Mouse (Mus musculus) heart, adult 2 months (tissue): ENCODE measurements around the gene Rap1gap. TPM values are rescaled to one million over a fixed set of nuclear protein-coding genes. Genes with fewer than 3 reads are reported as not detected.

Source experiments
- DNase-seq, 2 experiments: peaks; one replicate each; pipeline ENCODE4 v3.0.0; 2021
- H3K27ac ChIP-seq: fragments of 200-600 bp; 2 replicates; pipeline ENCODE4 v1.8.1; 2022
- H3K27me3 ChIP-seq: fragments of 200-500 bp; 2 replicates; pipeline ENCODE4 v1.6.1; 2012; ENCODE audit warnings: mild to moderate bottlenecking, low read length, inconsistent platforms, mixed read lengths; ENCODE audit not compliant: control insufficient read depth, insufficient read depth
- H3K36me3 ChIP-seq: fragments of 200-500 bp; 2 replicates; pipeline ENCODE4 v1.6.1; 2012; ENCODE audit warnings: low read length, inconsistent platforms; ENCODE audit not compliant: control insufficient read depth, insufficient read depth
- H3K4me1 ChIP-seq: fragments of 200-500 bp; 2 replicates; pipeline ENCODE4 v1.6.1; 2011; ENCODE audit warnings: low read length; ENCODE audit not compliant: control insufficient read depth, insufficient read depth
- H3K4me3 ChIP-seq: fragments of 200-600 bp; 2 replicates; pipeline ENCODE4 v1.8.1; 2022
- H3K79me2 ChIP-seq: fragments of 200-500 bp; replicated peaks from 2 replicates; pipeline ENCODE4 v1.6.1; 2012; ENCODE audit warnings: mild to moderate bottlenecking, inconsistent platforms, low read length, moderate library complexity, mixed read lengths; ENCODE audit not compliant: control insufficient read depth, insufficient read depth
- H3K9ac ChIP-seq: fragments of 200-500 bp; 2 replicates; pipeline ENCODE4 v1.6.1; 2012; ENCODE audit warnings: low read depth, mild to moderate bottlenecking, control low read depth, inconsistent platforms, low read length, mixed read lengths
- CTCF ChIP-seq: fragments of 200-600 bp; IDR thresholded peaks from 2 replicates; pipeline ENCODE4 v1.8.1; 2022; ENCODE audit warnings: antibody characterized with exemption, mild to moderate bottlenecking, moderate library complexity
- EP300 ChIP-seq: fragments of 200-500 bp; IDR thresholded peaks from 2 replicates; pipeline ENCODE4 v1.6.1; 2011; ENCODE audit warnings: low read depth, low read length, control low read depth; ENCODE audit not compliant: insufficient read depth
- POLR2A ChIP-seq: fragments of 200-500 bp; IDR thresholded peaks from 2 replicates; pipeline ENCODE4 v1.6.1; 2011; ENCODE audit warnings: mild to moderate bottlenecking, low read depth, low read length, control low read depth; ENCODE audit not compliant: insufficient read depth
- WGBS: fragments of 180-500 bp; shearing (Covaris S2); methylation state at CpG from one replicate; pipeline ENCODE4 v1.1.7; 2018; 5-methylcytosine and 5-hydroxymethylcytosine counted together
- intact Hi-C: fragments of 180-260 bp; cut with DNase I; formaldehyde crosslinking; loops from one replicate; pipeline ENCODE4 v1.15.1; 2025
- polyA plus RNA-seq: library from polyadenylated mRNA; depleted of rRNA; stranded (reverse); fragments of >200 nt; gene quantifications from 2 replicates; pipeline ENCODE4 v1.2.3, GENCODE M21; 2012
- total RNA-seq, 2 experiments: library from RNA; stranded (reverse); gene quantifications; 2 replicates each; pipeline ENCODE4 v1.2.3; 2021

The Rap1gap gene
- total and polyA plus RNA-seq, 3 experiments: 14.7 to 35.9 (median 15.6) TPM

DNA sequence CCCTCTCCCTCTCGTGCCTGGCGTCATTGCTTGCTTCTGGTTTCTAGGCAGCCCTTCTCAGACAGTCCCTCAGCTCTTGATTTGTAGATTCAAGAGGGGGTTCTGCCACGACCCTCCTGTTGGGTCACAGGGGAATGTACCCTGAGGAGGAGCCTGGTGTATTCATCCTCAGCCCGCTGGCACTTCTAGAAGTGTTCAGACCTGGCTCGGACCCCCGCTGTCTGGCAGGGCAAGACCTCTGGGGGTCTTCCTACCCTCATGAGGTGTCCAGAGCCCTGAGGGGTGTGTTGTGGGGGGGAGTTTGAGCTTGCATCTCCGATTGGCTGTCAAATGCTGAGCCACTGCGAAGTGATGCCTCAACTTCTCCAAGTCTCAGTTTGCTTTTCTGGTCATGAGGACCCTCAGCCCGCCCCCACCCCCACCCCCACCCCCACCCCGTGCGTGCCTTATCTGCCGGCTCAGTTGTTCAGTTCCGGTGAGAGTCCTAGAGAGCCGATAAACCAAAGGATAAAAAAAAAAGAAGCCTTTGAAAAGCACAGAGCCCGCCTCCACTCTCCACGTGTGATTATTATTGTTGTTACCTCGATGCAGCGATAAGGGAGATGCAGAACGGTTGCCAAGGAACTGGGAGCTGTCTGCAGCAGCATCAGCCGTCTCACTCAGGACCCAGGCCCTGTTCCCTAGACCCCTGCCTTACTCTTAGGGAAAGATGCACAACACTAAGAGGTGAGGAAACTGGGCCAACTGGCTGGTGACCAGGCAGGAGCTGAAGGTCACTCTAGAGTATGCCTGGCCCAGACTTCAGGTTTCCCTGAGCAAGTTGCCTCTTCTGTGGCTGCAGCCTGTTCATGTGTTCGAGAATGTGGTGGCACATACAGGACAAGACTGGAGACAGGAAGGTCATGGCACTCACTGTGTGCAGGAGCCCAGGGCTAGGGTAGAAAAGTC lies 35.0 kb downstream of the Rap1gap start:
- H3K27me3 ChIP-seq: no peaks in the 10 kb centered on the region
- no peak for DNase-seq
- H3K4me3 ChIP-seq: no peak overlapping the region
- no peaks in the 10 kb centered on the region for H3K36me3 ChIP-seq
- no peak overlapping the region for H3K27ac ChIP-seq
- TF ChIP-seq EP300 (no peak), POLR2A (no peak), CTCF (no peak)
- intact Hi-C loops: no loop called here
- no peaks in the 10 kb centered on the region for H3K79me2 ChIP-seq
- no peaks in the 10 kb centered on the region for H3K4me1 ChIP-seq
- 46% methylated on average over 21 of the region's 21 CpGs for WGBS
- H3K9ac ChIP-seq: no peak overlapping the region

DNA sequence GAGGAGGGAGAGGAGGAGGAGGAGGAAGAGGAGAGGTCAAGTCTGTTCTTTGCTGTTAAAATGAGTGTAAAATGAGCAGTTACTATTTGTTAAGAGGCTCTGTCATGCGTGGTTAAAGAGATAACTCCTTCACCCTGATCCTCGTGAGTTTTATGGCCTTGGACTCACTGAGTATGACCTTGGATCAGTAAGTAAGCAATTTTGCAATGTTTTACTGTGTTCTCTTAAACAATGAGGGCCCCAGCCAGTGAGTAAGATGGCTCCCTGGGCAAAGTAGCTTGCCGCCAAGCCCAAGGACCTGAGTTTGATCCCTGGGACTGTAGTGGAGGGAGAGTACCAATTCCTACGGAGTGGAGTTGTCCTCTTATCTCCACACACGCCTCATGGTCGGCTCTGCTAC lies 36.4 kb downstream of the Rap1gap start:
- WGBS: 55% methylated on average over 6 of the region's 6 CpGs
- H3K36me3 ChIP-seq: no peaks in the 10 kb centered on the region
- no peaks in the 10 kb centered on the region for H3K79me2 ChIP-seq
- H3K27me3 ChIP-seq: no peaks in the 10 kb centered on the region
- TF ChIP-seq CTCF (no peak), POLR2A (no peak), EP300 (no peak)
- no peak overlapping the region for H3K27ac ChIP-seq
- no peak overlapping the region for H3K4me3 ChIP-seq
- no peak overlapping the region for H3K9ac ChIP-seq
- no peaks in the 10 kb centered on the region for H3K4me1 ChIP-seq
- DNase-seq: no peak
- intact Hi-C loops: no loop called here

DNA sequence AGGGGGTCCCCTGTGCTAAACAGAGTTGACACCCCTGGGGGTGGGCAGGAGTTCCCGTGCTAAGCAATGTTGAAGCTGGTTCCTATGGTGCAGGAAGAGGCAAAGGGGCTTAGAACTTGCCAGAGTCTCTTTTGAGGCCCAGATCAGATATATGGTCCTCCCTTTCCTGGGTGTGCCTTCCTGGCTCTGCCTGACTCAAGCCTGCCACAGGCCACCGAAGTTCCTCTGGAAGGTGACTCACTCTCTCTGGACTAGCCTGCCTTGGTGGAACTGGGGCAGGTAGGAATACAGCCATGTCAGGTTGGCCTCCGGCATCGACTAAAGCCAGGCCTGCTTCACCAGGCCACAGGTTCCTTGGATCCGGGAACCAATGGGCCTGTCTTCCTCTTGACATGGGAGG lies 38.6 kb downstream of the Rap1gap start:
- Histone ChIP-seq H3K27me3 (no peaks in the 10 kb centered on the region), H3K4me3 (no peak overlapping the region), H3K9ac (no peak overlapping the region), H3K79me2 (no peaks in the 10 kb centered on the region), H3K36me3 (no peaks in the 10 kb centered on the region), H3K4me1 (no peaks in the 10 kb centered on the region; the same call in 1 of the 2 replicates), H3K27ac (no peak overlapping the region)
- DNase-seq: no peak
- WGBS: 71% methylated on average over 5 of the region's 5 CpGs
- intact Hi-C loops: no loop called here
- no peak for TF ChIP-seq EP300
- TF ChIP-seq POLR2A: no peak
- TF ChIP-seq CTCF: no peak

DNA sequence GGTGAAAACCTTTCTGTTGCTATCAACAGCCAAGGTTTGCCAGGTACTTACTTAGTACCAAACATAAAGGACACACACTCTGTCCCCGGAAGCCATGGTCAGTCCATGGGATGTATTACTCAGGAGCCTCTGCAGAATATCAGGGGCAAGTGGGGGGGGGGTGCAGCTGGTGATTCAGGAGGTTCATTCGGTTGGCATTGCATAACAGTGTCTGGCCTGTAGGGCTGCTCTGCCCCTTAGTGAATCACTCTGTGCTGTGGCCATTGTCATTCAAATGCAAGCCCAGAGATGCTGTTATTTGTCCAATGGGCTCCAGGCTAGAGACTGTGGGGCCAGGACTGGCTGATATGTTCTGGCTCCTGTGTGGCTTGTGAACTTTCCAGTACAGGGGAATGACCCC lies 40.0 kb downstream of the Rap1gap start:
- no peak for TF ChIP-seq EP300
- no peak for TF ChIP-seq CTCF
- H3K27me3 ChIP-seq: no peaks in the 10 kb centered on the region
- H3K27ac ChIP-seq: no peak overlapping the region
- no peak overlapping the region for H3K9ac ChIP-seq
- intact Hi-C loops: no loop called here
- no peaks in the 10 kb centered on the region for H3K79me2 ChIP-seq
- H3K4me1 ChIP-seq: no peaks in the 10 kb centered on the region; the same call in 1 of the 2 replicates
- no peak overlapping the region for H3K4me3 ChIP-seq
- DNase-seq: no peak
- 75% methylated on average over 2 of the region's 2 CpGs for WGBS
- H3K36me3 ChIP-seq: no peaks in the 10 kb centered on the region

DNA sequence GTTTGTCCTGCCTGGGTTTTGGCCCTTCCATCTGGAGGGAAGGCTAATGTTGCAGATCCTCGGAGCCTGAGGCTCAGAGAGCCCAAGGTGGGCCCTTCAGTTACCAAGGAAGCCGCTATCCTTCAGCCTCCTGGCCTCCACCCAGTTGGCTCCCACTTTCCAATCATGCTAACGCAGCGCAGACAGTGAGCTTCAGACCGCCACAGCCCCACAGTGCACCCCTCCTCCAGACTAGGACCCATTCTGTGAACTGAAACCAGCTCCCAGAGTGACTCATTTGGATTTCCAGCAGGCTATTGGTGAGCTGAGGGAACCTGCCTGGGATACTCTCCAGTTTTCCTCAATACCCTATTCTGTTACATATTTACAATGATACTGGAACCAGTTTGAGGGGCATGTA lies 40.9 kb downstream of the Rap1gap start:
- no peak overlapping the region for H3K4me3 ChIP-seq
- no peaks in the 10 kb centered on the region for H3K27me3 ChIP-seq
- H3K36me3 ChIP-seq: no peaks in the 10 kb centered on the region
- H3K4me1 ChIP-seq: no peaks in the 10 kb centered on the region; the same call in 1 of the 2 replicates
- no peak overlapping the region for H3K27ac ChIP-seq
- TF ChIP-seq POLR2A (no peak), CTCF (no peak), EP300 (no peak)
- 57% methylated on average over 5 of the region's 5 CpGs for WGBS
- intact Hi-C loops: no loop called here
- H3K79me2 ChIP-seq: no peaks in the 10 kb centered on the region
- DNase-seq: no peak
- H3K9ac ChIP-seq: no peak overlapping the region

DNA sequence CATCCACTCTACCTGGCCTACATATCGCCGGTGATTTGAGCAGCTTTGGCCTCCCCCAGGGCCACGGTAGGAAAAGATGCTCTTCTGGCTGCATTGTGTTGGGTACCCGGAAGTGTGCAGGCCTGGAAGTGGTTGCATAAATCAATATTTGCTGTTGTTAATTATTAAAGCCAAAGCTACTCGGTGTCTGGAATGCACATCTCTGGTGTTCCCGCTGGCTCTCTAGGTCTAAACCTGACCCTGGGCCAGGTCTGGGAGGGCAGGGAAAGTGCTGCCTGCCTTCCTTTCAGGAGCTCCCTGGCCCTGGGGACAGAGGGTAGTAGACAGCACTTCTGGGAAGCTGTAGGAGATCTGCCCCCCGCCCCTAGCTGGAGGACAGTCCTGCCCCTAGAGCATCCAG lies 42.0 kb downstream of the Rap1gap start:
- no peak for DNase-seq
- H3K9ac ChIP-seq: no peak overlapping the region
- no peaks in the 10 kb centered on the region; the same call in 1 of the 2 replicates for H3K4me1 ChIP-seq
- H3K36me3 ChIP-seq: no peaks in the 10 kb centered on the region
- no peak overlapping the region for H3K27ac ChIP-seq
- TF ChIP-seq EP300 (no peak), POLR2A (no peak), CTCF (no peak)
- WGBS: 82% methylated on average over 7 of the region's 7 CpGs
- no peaks in the 10 kb centered on the region for H3K79me2 ChIP-seq
- intact Hi-C loops: no loop called here
- H3K4me3 ChIP-seq: no peak overlapping the region
- H3K27me3 ChIP-seq: no peaks in the 10 kb centered on the region
